Mouse (Mus musculus): ENCODE data around the gene Cnot6l. TPM values are rescaled to one million over a fixed set of nuclear protein-coding genes. Genes with fewer than 3 reads are reported as not detected.

Cnot6l gene
- polyA plus RNA-seq (2014; fragmentation: Nextera tagmentation; extraction: Ambion mirVana): 19.1 and 20.0 TPM in 2 replicates

GRCm38 (mm10) chr5:96164021-96164411, at the start of gene Cnot6l:
Gene Cnot6l, minus strand, starts transcription at chr5:96164171.
- Histone ChIP-seq H3K9ac (peak within 1 kb of the TSS; percentile 94), H3K27ac (peak within 1 kb of the TSS; percentile 98), H3K9me3 (ENCODE audit: control insufficient read depth, low read length) (no peaks in the 10 kb centered on the region), H3K27me3 (ENCODE audit: control insufficient read depth, insufficient read depth, low read length) (no peaks in the 10 kb centered on the region), H3K4me2 (replicated peaks) (peak within 1 kb of the TSS; percentile 80), H3K36me3 (replicated peaks; ENCODE audit: control insufficient read depth, insufficient read depth) (no peaks in the 10 kb centered on the region), H3K4me3 (replicated peaks; ENCODE audit: low read length) (peak within 1 kb of the TSS; percentile 95), H3K4me1 (replicated peaks; ENCODE audit: control insufficient read depth, insufficient read depth, low read length) (peaks cover 14% of the 10 kb centered on the region)
- 53% methylated on average over 5 of the region's 5 CpGs for WGBS
- DNase-seq (ENCODE audit: low spot score): no peak
- no peak for ATAC-seq (ENCODE audit: low FRiP score)

GRCm38 (mm10) chr5:96209916-96210583, 46.1 kb upstream of the Cnot6l start:
- H3K4me2 ChIP-seq (replicated peaks): peak overlapping the region; percentile 82
- H3K27me3 ChIP-seq (ENCODE audit: control insufficient read depth, insufficient read depth, low read length): no peaks in the 10 kb centered on the region
- under 1% methylated on average over 35 of the region's 35 CpGs for WGBS
- DNase-seq (ENCODE audit: low spot score) (peak; percentile 93), ATAC-seq (ENCODE audit: low FRiP score) (peak; percentile 96)
- H3K27ac ChIP-seq: peak overlapping the region; percentile 86
- H3K36me3 ChIP-seq (replicated peaks; ENCODE audit: control insufficient read depth, insufficient read depth): peaks cover 8% of the 10 kb centered on the region
- H3K9ac ChIP-seq: peak overlapping the region; percentile 83
- H3K9me3 ChIP-seq (ENCODE audit: control insufficient read depth, low read length): no peaks in the 10 kb centered on the region
- peaks cover 17% of the 10 kb centered on the region for H3K4me1 ChIP-seq (replicated peaks; ENCODE audit: control insufficient read depth, insufficient read depth, low read length)
- H3K4me3 ChIP-seq (replicated peaks; ENCODE audit: low read length): peak overlapping the region; percentile 94

GRCm38 (mm10) chr5:96209459-96209858, 45.5 kb upstream of the Cnot6l start, which contains the start of gene Mrpl1:
Gene Mrpl1, plus strand, starts transcription at chr5:96209493.
- WGBS: 3% methylated on average over 17 of the region's 17 CpGs
- H3K9ac ChIP-seq: peak within 1 kb of the TSS; percentile 83
- H3K4me3 ChIP-seq (replicated peaks; ENCODE audit: low read length): peak within 1 kb of the TSS; percentile 94
- DNase-seq (ENCODE audit: low spot score) (peak; percentile 66), ATAC-seq (ENCODE audit: low FRiP score) (peak; percentile 69)
- H3K9me3 ChIP-seq (ENCODE audit: control insufficient read depth, low read length): no peaks in the 10 kb centered on the region
- peak within 1 kb of the TSS; percentile 86 for H3K27ac ChIP-seq
- peaks cover 17% of the 10 kb centered on the region for H3K4me1 ChIP-seq (replicated peaks; ENCODE audit: control insufficient read depth, insufficient read depth, low read length)
- peak within 1 kb of the TSS; percentile 82 for H3K4me2 ChIP-seq (replicated peaks)
- no peaks in the 10 kb centered on the region for H3K27me3 ChIP-seq (ENCODE audit: control insufficient read depth, insufficient read depth, low read length)
- H3K36me3 ChIP-seq (replicated peaks; ENCODE audit: control insufficient read depth, insufficient read depth): peaks cover 8% of the 10 kb centered on the region; the same call in 1 of the 2 replicates

- DNase-seq (ENCODE audit: low spot score): no peak
- peaks cover 17% of the 10 kb centered on the region for H3K4me1 ChIP-seq (replicated peaks; ENCODE audit: control insufficient read depth, insufficient read depth, low read length)
- peak overlapping the region; percentile 82 for H3K4me2 ChIP-seq (replicated peaks)
- H3K9ac ChIP-seq: no peak overlapping the region
- no peak for ATAC-seq (ENCODE audit: low FRiP score)
- H3K27me3 ChIP-seq (ENCODE audit: control insufficient read depth, insufficient read depth, low read length): no peaks in the 10 kb centered on the region
- H3K27ac ChIP-seq: no peak overlapping the region
- no peaks in the 10 kb centered on the region for H3K36me3 ChIP-seq (replicated peaks; ENCODE audit: control insufficient read depth, insufficient read depth)
- 67% methylated on average over 4 of the region's 4 CpGs for WGBS
- H3K9me3 ChIP-seq (ENCODE audit: control insufficient read depth, low read length): no peaks in the 10 kb centered on the region
- peak overlapping the region; percentile 94; the same call in 1 of the 2 replicates for H3K4me3 ChIP-seq (replicated peaks; ENCODE audit: low read length)
These were observed 44.6 kb upstream of the Cnot6l start for GRCm38 (mm10) chr5:96208543-96208942.

- WGBS: 57% methylated on average over 2 of the region's 2 CpGs
- no peak for ATAC-seq (ENCODE audit: low FRiP score)
These were observed 43.6 kb upstream of the Cnot6l start for GRCm38 (mm10) chr5:96207531-96207930.

GRCm38 (mm10) chr5:96206897-96207296, 42.9 kb upstream of the Cnot6l start:
- no peak overlapping the region for H3K4me2 ChIP-seq (replicated peaks)
- H3K9me3 ChIP-seq (ENCODE audit: control insufficient read depth, low read length): no peaks in the 10 kb centered on the region
- H3K36me3 ChIP-seq (replicated peaks; ENCODE audit: control insufficient read depth, insufficient read depth): no peaks in the 10 kb centered on the region
- no peak overlapping the region for H3K27ac ChIP-seq
- ATAC-seq (ENCODE audit: low FRiP score): no peak
- H3K4me1 ChIP-seq (replicated peaks; ENCODE audit: control insufficient read depth, insufficient read depth, low read length): peaks cover 17% of the 10 kb centered on the region
- H3K9ac ChIP-seq: no peak overlapping the region
- H3K27me3 ChIP-seq (ENCODE audit: control insufficient read depth, insufficient read depth, low read length): no peaks in the 10 kb centered on the region
- 50% methylated on average over 2 of the region's 2 CpGs for WGBS
- no peak overlapping the region for H3K4me3 ChIP-seq (replicated peaks; ENCODE audit: low read length)
- DNase-seq (ENCODE audit: low spot score): peak; percentile 51

More at GRCm38 (mm10) chr5:96207531-96207930, 43.6 kb upstream of the Cnot6l start:
- H3K4me3 ChIP-seq (replicated peaks; ENCODE audit: low read length): no peak overlapping the region
- no peak overlapping the region for H3K9ac ChIP-seq
- no peak for DNase-seq (ENCODE audit: low spot score)
- no peaks in the 10 kb centered on the region for H3K9me3 ChIP-seq (ENCODE audit: control insufficient read depth, low read length)
- no peaks in the 10 kb centered on the region for H3K36me3 ChIP-seq (replicated peaks; ENCODE audit: control insufficient read depth, insufficient read depth)
- peaks cover 17% of the 10 kb centered on the region for H3K4me1 ChIP-seq (replicated peaks; ENCODE audit: control insufficient read depth, insufficient read depth, low read length)
- no peak overlapping the region for H3K4me2 ChIP-seq (replicated peaks)
- no peaks in the 10 kb centered on the region for H3K27me3 ChIP-seq (ENCODE audit: control insufficient read depth, insufficient read depth, low read length)
- no peak overlapping the region; the same call in 1 of the 2 replicates for H3K27ac ChIP-seq

- 79% methylated on average over 10 of the region's 10 CpGs for WGBS
- DNase-seq (ENCODE audit: low spot score) (no peak), ATAC-seq (ENCODE audit: low FRiP score) (no peak)
- H3K4me1 ChIP-seq (replicated peaks; ENCODE audit: control insufficient read depth, insufficient read depth, low read length): 0 out of 2 replicates have a peak, but pooled peaks cover 1% of the 10 kb centered on the region
- no peaks in the 10 kb centered on the region for H3K36me3 ChIP-seq (replicated peaks; ENCODE audit: control insufficient read depth, insufficient read depth)
- no peaks in the 10 kb centered on the region for H3K27me3 ChIP-seq (ENCODE audit: control insufficient read depth, insufficient read depth, low read length)
- no peak overlapping the region for H3K9ac ChIP-seq
- no peak overlapping the region for H3K4me3 ChIP-seq (replicated peaks; ENCODE audit: low read length)
- H3K4me2 ChIP-seq (replicated peaks): no peak overlapping the region
- no peaks in the 10 kb centered on the region for H3K9me3 ChIP-seq (ENCODE audit: control insufficient read depth, low read length)
- H3K27ac ChIP-seq: no peak overlapping the region
These were observed 37.6 kb upstream of the Cnot6l start for GRCm38 (mm10) chr5:96201462-96202154.

GRCm38 (mm10) chr5:96200269-96200668, 36.3 kb upstream of the Cnot6l start:
- Histone ChIP-seq H3K4me2 (replicated peaks) (no peak overlapping the region), H3K9ac (no peak overlapping the region)

GRCm38 (mm10) chr5:96198271-96198670, 34.3 kb upstream of the Cnot6l start:
- Histone ChIP-seq H3K4me3 (replicated peaks; ENCODE audit: low read length) (no peak overlapping the region), H3K36me3 (replicated peaks; ENCODE audit: control insufficient read depth, insufficient read depth) (no peaks in the 10 kb centered on the region), H3K9me3 (ENCODE audit: control insufficient read depth, low read length) (no peaks in the 10 kb centered on the region), H3K4me2 (replicated peaks) (no peak overlapping the region), H3K27ac (no peak overlapping the region), H3K9ac (no peak overlapping the region), H3K27me3 (ENCODE audit: control insufficient read depth, insufficient read depth, low read length) (no peaks in the 10 kb centered on the region), H3K4me1 (replicated peaks; ENCODE audit: control insufficient read depth, insufficient read depth, low read length) (no peaks in the 10 kb centered on the region)
- no peak for ATAC-seq (ENCODE audit: low FRiP score)
- WGBS: 77% methylated on average over 6 of the region's 6 CpGs
- DNase-seq (ENCODE audit: low spot score): no peak

More at GRCm38 (mm10) chr5:96200269-96200668, 36.3 kb upstream of the Cnot6l start:
- DNase-seq (ENCODE audit: low spot score) (no peak), ATAC-seq (ENCODE audit: low FRiP score) (no peak)
- H3K27ac ChIP-seq: no peak overlapping the region
- no peaks in the 10 kb centered on the region for H3K36me3 ChIP-seq (replicated peaks; ENCODE audit: control insufficient read depth, insufficient read depth)
- WGBS: 86% methylated on average over 3 of the region's 3 CpGs
- H3K9me3 ChIP-seq (ENCODE audit: control insufficient read depth, low read length): no peaks in the 10 kb centered on the region
- no peak overlapping the region for H3K4me3 ChIP-seq (replicated peaks; ENCODE audit: low read length)
- no peaks in the 10 kb centered on the region for H3K27me3 ChIP-seq (ENCODE audit: control insufficient read depth, insufficient read depth, low read length)
- no peaks in the 10 kb centered on the region for H3K4me1 ChIP-seq (replicated peaks; ENCODE audit: control insufficient read depth, insufficient read depth, low read length)
